Mouse (Mus musculus) megakaryocyte, adult 5-6 weeks (primary cell): ENCODE results near the gene Dpp6. TPM values are rescaled to one million over a fixed set of nuclear protein-coding genes. Genes with fewer than 3 reads are reported as not detected.

Source experiments
- ATAC-seq: 2 replicates; pipeline ENCODE4 v1.8.0; 2016; ENCODE audit warnings: mild to moderate bottlenecking, inconsistent platforms; ENCODE audit not compliant: poor library complexity, severe bottlenecking
- total RNA-seq, 2 experiments: library from RNA; stranded (forward) in 1 of 2; stranded (reverse) in 1 of 2; fragments of 153-499, 151-499 nt in 1 of 2; fragments of 221-1000, 200-1000 nt in 1 of 2; gene quantifications; 2 replicates each; pipeline versions ENCODE4 v1.2.3 to v1.2.4; 2015 to 2017

The Dpp6 gene
- total RNA-seq, 2 experiments from 2014 or later: 0.48 TPM; not detected in 1

- no peak for ATAC-seq
Observed at GRCm38 (mm10) chr5:27191242-27191969, 374.4 kb downstream of the Dpp6 start.

- ATAC-seq: peak; percentile 58
Observed at GRCm38 (mm10) chr5:27194157-27194556, 377.2 kb downstream of the Dpp6 start.

- ATAC-seq: peak; percentile 91
Observed at GRCm38 (mm10) chr5:27194975-27195374, 378.0 kb downstream of the Dpp6 start.

- peak; percentile 62; the same call in 1 of the 2 replicates for ATAC-seq
Observed at GRCm38 (mm10) chr5:27200581-27201341, 383.8 kb downstream of the Dpp6 start.

GRCm38 (mm10) chr5:27203131-27203530 is 386.1 kb downstream of the Dpp6 start:
- no peak for ATAC-seq

GRCm38 (mm10) chr5:27204721-27205120 is 387.7 kb downstream of the Dpp6 start:
- no peak for ATAC-seq

GRCm38 (mm10) chr5:27205754-27206153 is 388.8 kb downstream of the Dpp6 start:
- ATAC-seq: peak; percentile 12; the same call in 1 of the 2 replicates

GRCm38 (mm10) chr5:27206213-27206612 is 389.2 kb downstream of the Dpp6 start:
- ATAC-seq: peak; percentile 97

GRCm38 (mm10) chr5:27220116-27220515 is 403.1 kb downstream of the Dpp6 start:
- ATAC-seq: no peak

- ATAC-seq: no peak
Observed at GRCm38 (mm10) chr5:27242078-27242477, 425.1 kb downstream of the Dpp6 start.

GRCm38 (mm10) chr5:27243226-27243625 is 426.2 kb downstream of the Dpp6 start:
- no peak for ATAC-seq

GRCm38 (mm10) chr5:27247793-27248192 is 430.8 kb downstream of the Dpp6 start:
- ATAC-seq: no peak

- ATAC-seq: no peak
Observed at GRCm38 (mm10) chr5:27248685-27249084, 431.7 kb downstream of the Dpp6 start.

- no peak for ATAC-seq
Observed at GRCm38 (mm10) chr5:27249951-27250350, 432.9 kb downstream of the Dpp6 start.

GRCm38 (mm10) chr5:27250906-27251305 is 433.9 kb downstream of the Dpp6 start:
- ATAC-seq: no peak

GRCm38 (mm10) chr5:27251361-27251760 is 434.4 kb downstream of the Dpp6 start:
- no peak for ATAC-seq

GRCm38 (mm10) chr5:27255247-27255646 is 438.2 kb downstream of the Dpp6 start:
- no peak for ATAC-seq

GRCm38 (mm10) chr5:27258636-27259035 is 441.6 kb downstream of the Dpp6 start:
- no peak for ATAC-seq

- ATAC-seq: no peak
Observed at GRCm38 (mm10) chr5:27261746-27262727, 445.0 kb downstream of the Dpp6 start.

- ATAC-seq: no peak
Observed at GRCm38 (mm10) chr5:27262751-27263150, 445.7 kb downstream of the Dpp6 start.

- no peak for ATAC-seq
Observed at GRCm38 (mm10) chr5:27265281-27265680, 448.3 kb downstream of the Dpp6 start.
